Mouse (Mus musculus) monocyte, adult 2 months (primary cell): ENCODE measurements around the gene Cmtm4.

Experiments used
- DNase-seq, 2 experiments: peaks; one replicate each; pipeline ENCODE4 v3.0.0; 2022; ENCODE audit warnings: low spot score in 2 of 2, low read depth in 1 of 2

Gene Cmtm4

DNA sequence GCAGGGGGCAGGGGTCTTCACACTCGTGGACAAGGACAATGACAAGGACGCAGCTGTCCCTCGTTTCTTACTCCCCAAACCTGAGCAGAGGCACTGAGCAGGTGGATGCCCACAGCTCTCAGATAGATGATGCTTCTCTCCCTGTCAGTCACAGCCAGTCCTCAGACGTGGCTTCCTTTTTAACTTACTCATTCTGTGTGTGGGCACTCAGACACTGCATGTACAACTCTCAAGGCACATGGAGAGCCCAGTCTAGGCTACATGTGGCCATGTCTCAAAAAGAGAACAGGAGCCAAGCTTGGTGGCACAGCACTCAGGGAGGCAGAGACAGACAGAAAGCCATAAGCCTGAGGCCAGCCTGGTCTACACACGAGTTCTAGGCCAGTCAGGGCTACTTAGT, 19.6 kb downstream of the Cmtm4 start:
- DNase-seq = no peak

DNA sequence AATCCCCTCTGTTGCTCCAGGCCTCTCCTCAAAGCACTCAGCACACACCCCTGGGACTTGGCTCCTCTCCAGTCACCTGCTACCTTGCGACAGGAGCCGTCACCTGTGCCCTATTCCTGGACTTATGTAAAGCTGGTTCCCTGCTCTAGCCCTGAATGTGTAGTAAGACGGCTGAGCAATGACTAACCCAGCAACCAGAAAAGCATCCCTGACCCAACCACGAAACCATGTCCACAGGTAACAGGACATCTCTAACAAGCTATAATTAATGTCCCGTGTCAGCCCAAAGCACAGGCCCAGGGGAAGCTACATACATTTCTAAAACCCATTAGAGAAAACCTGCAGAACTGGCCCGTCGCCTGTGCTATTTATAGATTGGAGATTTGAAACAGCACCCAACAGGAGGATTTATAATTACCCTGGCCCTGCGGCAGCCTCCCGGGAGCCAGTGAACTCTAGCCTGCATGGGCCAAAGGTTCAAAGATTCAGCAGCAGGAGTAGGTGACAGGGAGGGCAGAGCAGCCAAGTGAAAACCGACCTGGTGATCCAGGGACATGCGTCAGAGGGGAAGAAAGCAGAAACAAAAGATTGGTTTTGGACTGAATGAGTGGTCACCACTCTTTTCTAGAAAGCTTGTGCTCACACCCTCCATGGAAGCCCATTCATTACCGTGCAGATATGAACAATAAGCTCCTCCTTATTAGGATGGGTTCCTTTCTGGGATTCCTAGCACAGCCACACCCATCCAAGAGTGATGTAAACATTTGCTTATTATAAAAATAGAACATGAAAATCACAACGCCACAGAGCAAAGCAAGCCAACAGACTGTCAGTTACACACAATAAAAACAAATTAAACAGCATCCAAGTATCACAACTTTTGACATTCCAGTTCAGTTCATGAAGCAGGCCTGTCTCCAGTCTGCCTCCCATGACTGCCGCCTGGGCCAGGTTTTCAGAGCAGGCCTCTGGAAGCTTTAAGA, 20.5 kb downstream of the Cmtm4 start:
- DNase-seq = no peak

DNA sequence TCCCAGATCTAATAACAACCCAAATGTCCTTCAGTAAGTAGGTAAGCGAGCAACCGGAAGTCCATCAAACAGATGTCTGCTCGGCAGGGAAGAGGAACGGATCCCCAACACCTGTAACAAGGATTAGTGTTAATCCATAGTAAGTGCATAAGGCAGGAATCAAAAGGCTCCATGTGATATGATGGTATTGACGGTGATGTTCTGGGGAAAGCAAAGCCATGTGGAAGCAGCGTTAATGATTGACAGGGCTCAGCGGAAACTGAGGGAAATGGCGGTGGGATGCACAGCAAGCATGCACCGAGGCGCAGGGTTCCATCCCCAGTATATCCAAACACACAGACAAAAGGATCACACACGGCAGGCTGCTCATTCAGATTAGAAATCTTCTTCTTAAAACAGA, 21.3 kb downstream of the Cmtm4 start:
- DNase-seq = no peak

DNA sequence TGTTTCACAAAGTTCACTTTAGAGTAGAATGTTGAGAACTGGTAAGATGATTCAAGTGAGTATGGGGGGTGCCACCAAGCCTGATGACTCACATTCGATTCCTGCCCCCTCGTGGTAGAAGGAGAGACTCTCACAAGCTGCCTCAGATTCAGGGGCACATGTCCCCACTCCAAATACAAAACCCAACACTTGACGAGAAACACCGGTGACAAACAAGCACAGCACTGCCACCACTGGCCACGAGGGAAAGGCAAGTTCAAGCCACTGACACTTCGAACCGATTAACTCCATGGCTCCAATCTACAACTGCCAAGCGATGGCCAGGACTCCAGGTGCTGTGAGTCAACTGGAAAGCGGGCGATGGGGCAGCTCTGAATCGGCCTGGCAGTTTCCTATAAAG, 21.8 kb downstream of the Cmtm4 start:
- no peak for DNase-seq

DNA sequence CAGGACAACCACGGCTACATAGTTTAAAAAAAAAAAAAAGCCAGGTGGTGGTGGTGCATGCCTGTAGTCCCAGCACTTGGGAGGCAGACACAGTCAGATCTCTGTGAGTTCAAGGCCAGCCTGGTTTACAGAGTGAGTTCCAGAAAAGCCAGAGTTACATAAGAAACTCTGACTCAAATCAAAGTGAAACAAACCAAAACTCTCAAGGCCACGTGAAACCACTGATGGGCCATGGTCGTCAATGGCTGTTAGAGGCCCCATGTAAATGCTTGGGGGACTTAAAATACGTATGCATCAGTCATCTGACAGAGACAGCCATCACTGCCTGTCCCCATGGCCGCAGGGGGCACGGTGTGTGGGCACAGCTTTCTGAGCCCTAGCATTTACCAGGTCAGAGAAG, 24.5 kb downstream of the Cmtm4 start:
- DNase-seq = no peak

DNA sequence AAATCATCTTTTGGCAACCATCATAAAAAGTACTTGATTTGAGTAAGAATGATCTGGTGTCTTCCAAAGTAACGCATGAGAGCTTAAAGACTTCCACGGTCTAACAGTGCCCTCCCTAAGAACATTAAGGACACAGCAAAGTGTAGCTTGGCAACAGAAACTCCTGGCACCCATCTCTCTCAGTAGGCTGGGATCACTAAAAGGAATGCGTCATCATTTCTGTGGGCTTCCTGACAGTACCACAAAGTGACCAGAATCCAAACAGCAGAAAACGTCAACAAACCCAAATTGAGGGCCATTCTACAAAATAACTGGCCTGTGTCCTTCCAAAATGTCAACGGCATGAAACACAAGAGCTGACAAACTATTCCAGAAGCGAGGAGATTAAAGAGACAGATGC, 25.5 kb downstream of the Cmtm4 start:
- no peak for DNase-seq

DNA sequence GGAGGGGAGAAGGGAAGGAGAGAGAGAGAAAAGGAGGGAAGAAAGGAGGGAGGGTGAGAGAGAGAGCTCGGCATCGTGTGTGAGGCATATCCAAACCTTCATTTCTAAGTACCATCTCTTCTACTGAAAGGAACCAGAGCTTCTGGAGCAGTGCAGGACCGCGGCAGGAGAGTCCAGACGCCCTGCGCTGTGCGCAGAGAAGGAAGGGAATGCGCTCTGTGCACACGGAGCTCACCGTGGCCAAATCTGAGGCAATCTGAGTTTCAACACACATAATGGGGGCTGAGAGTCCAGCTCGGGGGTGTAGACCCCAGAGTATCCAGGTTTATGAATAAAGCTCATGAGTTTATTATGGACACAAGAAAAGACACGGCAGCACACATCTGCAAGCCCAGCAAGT, 26.0 kb downstream of the Cmtm4 start:
- DNase-seq = no peak

DNA sequence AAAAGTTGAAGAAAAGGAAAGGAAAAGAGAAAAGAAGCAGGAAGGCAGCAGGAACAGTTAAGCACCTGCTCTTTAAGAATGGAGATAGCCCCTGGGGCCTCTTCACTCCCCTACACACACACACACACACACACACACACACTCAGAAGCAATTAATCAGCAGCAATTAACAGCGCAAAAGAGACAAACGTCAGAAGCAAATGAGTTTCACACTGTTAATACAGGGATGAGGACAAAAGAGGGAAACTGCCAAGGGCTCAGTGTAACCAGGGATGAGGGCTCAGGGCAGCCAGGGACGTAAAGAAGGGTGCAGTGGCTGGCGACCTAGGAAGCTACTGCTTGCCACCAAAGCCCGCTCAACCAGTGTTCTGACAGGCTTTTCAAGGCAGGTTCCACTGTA, 28.2 kb downstream of the Cmtm4 start:
- no peak for DNase-seq

DNA sequence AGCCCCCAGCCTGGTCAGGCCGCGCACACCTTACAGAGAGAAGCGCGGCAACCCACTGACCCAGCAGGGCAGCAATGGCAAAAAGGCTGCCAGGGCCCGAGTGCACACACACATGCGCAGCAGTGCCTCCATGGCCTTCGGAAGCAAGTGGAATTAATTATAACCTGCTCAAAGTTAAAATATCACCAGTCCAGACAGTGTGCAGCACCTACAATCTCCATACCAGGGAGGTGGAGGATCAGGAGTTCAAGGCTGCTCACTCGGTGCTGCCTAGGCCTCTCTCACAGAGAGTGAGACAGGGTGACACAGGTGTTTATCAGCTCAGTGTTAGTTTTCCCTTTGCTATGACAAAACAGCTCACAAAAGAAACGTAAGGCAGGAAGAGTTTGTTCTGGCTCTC, 29.9 kb downstream of the Cmtm4 start:
- no peak for DNase-seq

DNA sequence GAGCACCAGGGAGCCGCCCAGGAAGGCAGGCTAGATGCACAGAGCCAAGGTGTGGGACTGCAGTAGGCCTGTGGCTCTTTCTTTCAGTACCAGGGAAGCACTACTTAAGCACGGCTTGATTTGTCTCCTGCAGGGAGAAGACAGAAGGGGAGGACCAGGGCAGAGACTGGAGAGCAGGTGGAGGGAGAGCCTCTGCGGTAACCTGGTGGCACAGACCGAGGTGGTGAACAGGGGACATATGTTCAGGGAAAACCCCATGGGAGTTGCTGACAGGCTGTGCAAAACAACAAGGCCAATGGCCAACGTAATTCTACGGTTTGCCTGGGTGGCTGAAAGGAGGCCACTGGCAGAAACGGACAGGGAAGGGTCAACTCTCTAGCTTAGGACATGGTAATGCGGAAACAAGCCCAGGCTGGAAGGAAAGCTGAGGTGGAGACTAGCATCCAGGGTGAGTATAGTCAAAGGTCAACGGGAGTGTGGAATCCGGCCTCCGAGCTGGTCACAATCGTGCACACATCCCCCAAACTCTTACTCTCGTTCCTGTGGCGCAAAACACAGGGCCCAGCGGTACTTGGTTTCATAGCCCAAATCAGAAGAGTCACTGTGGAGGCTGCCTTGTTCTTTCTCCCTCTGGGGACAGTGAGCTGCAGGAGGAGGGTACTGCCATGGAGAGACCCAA, 35.7 kb downstream of the Cmtm4 start:
- no peak for DNase-seq

DNA sequence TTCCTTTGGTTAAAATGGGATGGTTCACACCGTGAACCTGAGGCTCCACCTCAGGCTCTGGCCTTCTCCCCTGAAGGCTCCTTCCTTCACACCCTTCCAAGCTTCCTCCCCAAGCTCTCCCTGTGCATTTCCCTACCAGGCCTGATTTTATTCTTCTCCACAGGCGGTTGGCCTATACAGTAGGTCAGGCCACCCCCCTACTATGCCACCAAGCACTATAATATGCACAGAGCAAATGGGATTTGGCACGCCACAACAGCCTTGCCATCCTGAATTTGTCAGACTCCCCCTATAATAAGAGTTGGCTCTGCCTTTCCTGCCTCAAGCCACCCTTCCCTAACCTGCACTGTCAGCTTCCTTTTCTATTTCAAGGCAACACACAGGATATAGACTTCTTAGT, 37.0 kb downstream of the Cmtm4 start:
- DNase-seq = no peak

DNA sequence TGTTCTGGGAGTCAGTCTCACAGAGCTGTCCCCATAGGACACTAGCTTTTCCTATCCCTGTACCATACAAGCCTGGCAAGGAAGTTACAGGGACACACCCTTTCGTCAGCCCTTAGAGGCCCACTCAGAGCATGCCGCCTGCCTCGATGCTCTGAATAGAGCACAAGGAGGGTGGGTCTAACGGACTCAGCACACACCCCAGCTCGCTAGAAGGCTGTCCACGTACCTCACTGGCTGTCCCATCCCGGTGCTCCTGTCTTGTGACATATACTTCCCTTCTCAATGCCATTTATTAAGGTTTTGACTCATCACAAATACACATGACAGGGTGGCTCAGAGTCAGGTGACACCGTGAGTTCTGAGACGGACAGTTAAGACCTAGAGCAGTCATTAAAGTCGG, 41.1 kb downstream of the Cmtm4 start:
- DNase-seq = no peak

DNA sequence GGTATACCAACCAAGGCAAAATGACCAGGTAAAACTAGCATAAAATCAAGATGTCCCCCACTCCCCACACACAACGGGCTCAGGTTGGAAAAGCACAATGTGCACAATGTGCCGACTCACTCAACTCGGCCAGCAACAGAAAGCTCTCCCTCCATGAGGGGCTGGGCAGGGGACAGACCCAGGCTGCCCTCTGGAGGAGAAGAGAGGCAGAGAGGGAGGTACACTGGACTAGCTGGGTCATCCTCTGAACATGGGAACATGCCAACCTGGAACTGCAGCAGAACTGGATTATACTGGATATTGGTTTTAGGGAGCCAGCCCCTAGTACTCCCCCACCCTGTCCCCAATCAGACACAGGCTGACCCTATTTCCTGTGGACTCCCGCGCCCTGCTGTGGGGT, 42.4 kb downstream of the Cmtm4 start:
- DNase-seq = no peak

DNA sequence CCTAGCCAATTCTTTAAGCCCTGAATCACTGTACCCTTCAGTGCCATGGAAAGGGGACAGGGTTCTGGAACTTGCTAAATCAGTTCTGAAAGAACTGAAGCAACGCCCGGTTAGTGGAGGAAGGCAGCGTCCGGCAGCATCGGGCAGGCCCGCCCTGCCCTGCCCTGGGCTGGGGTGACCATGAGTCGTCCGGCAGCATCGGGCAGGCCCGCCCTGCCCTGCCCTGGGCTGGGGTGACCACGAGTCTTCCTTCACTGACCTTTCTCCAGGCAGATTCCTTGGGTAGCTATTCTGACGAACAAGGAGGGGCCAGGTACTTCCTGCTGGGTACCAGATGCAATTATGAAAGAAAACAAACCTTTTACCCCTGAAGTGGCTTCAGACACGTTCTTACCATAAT, 45.6 kb downstream of the Cmtm4 start:
- no peak for DNase-seq

DNA sequence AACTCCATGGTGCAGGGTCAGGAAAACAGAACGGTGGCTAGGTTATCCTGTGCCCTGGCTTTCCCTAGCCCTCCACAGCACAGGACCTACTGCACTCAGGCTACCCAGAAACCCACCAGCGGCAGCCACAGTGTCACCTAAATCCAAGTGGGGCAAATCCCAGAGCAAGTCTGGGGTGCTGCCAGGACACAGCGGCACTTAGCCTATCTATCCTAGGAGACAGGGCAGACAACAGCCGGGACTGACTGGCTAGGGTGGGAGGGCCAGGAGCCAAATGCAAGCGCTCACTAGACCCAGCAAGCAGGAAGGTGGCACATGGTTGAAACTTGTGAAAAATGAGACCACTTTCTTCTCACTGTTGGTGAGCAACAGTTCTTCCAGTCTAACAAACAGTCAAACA, 46.6 kb downstream of the Cmtm4 start:
- DNase-seq = no peak

DNA sequence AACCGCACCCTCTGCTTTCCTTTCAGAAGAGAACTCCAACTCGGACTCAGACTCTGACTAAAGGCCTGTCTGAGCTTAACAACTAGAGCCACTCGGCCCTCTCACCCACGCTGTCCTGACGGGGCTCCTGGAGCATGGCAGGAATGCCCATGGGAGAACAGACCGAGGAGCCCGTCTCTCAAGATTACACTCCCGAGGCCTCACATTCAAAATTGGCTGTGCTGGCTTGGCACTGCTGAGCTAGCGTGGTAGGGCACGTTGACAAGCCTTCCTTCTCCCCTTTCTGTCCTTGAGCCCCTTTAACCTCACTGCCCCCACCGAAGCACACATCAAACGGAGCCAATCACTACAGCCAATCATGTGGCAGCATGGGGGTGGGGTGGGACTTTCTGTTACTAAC, 48.9 kb downstream of the Cmtm4 start:
- no peak for DNase-seq

DNA sequence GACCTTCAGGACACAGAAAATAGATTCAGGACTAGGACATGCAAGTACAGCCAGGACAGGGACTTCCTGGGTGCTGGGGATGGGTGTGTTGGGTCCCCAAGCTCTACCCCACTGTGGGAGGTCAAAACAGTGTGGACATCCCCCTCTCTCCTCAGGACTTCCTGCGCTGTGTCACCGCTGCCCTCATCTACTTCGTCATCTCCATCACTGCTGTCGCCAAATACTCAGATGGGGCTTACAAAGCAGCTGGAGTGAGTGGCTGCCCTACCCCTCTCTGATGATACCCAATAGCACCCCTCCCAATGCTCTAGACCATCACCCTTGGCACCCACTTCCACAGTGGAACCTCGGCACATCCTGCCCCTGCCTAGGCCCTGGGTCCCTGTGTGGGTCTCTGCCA, 51.0 kb downstream of the Cmtm4 start:
- DNase-seq = no peak

DNA sequence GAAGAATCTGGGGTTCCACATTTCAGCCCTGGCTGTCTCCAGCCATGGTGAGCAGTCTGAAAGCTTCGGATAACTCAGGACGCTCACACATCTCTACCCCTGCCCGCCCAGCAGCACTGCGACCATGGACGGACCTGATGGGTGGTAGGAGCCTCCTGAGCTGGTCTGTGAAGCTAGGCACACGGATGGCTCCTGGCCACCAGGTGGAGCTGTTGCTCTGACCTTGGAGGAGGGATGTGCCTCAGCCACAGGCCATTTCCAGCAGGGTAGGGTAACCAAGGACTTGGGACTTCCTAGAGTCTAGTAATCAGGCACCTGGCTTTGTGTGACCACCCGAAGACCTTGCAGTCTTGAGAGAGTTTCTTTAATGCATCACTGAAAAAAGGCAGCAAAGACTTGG, 51.6 kb downstream of the Cmtm4 start:
- DNase-seq = peak in 1 of 2 experiments; percentile 56

DNA sequence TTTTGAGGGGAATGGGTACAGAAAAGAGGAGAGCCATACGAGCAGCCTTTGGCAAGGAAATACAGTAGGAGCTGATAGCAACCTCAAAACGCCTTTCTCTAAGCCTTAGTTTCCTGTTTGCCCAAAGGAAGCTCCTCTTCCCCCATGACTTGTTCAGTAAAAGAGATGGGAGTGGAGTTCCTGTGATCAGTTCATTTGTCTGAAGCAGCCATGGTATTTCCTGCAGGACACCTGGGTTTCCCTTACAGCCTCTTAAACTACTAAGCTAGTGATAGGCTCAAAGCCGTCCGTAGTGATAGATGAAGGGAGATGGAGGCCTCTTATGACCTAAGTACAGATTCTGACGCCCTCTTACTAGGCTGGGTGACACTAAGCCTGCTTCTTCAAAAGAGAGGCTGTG, 53.2 kb downstream of the Cmtm4 start:
- no peak for DNase-seq

DNA sequence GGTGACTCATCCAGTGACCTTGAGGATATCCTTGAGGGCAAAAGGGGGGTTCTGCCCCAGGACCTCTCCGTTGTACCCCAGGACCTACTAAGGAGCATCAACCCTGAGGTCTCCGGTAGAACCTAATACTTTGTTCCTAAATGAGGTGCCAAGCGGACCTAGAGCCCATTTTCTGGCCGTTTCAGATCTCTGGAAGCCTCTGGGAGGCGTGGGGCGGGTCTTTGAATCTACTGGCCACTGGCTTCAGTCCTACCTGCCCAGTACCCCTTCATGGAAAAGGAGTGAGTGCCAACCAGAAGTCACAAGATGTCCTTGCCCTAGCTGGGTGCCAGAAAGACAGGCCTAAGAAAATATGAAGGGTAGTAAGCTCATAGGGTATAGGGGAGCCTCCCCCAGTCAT, 53.9 kb downstream of the Cmtm4 start:
- no peak for DNase-seq

DNA sequence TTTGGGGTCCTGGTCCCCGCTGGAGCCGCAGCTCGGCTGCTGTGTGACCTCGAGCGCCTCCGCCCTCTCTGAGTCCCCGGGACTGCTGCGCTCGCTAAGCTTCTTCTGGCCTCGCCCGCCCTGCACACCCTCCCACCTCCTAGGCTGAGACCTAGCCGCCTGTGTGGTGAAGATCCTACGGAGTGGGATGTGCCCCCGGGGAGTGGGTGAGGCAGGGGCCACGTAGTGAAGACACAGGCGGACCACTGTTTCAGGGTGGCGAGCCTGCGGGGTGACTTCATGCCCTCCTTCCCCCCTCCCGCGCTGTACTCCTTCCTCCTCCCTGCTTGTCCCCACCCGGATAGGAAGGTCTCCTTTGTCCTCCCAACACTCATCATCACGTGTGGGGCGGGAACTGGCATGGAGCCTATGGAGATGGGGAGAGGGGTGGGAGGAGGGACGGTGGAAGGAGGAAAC, 54.5 kb downstream of the Cmtm4 start:
- peak; percentile 20 to 35 for DNase-seq
